7 mouse cellular contexts compared by ENCODE assay signal in genomic region chr5:77309051-77309906, GRCm38 (mm10). TPM values are rescaled to one million over a fixed set of nuclear protein-coding genes. Genes with fewer than 3 reads are reported as not detected.
DNase-seq lines count a peak whose midpoint lies in the region; ATAC-seq and TF ChIP-seq lines count a peak whose summit lies in the region.

No protein-coding gene starts in this region.

- 0 out of 2 replicates have a peak, but pooled peaks cover 6% of the 10 kb centered on the region for H3K4me1 ChIP-seq in forebrain, embryonic 11.5 days (replicated peaks; ENCODE audit: control insufficient read depth, insufficient read depth, low read length)
- H3K4me1 ChIP-seq in hindbrain, embryonic 16.5 days (ENCODE audit: control insufficient read depth, insufficient read depth, low read depth, low read length) = peaks cover 25% of the 10 kb centered on the region
- H3K4me1 ChIP-seq in liver, embryonic 14.5 days (replicated peaks; ENCODE audit: control insufficient read depth in 2 of 2, insufficient read depth in 2 of 2, low read length in 1 of 2) = peaks cover 11 to 17% of the 10 kb centered on the region in 2 experiments
- H3K4me1 ChIP-seq in neural tube, embryonic 14.5 days (ENCODE audit: control insufficient read depth, insufficient read depth, low read length) = peaks cover 20% of the 10 kb centered on the region

- peak overlapping the region; percentile 87 for H3K4me3 ChIP-seq in forebrain, embryonic 11.5 days (ENCODE audit: low read depth, low read length)
- peak overlapping the region; percentile 97 for H3K4me3 ChIP-seq in hindbrain, embryonic 16.5 days (ENCODE audit: low read length)
- H3K4me3 ChIP-seq in liver, embryonic 14.5 days (ENCODE audit: insufficient read depth in 1 of 2, low read depth in 2 of 2, low read length in 2 of 2) = peak overlapping the region; percentile 96 to 99
- H3K4me3 ChIP-seq in neural tube, embryonic 14.5 days (ENCODE audit: low read depth, low read length) = peak overlapping the region; percentile 95

- H3K9me3 ChIP-seq in forebrain, embryonic 11.5 days (ENCODE audit: control insufficient read depth, low read length) = no peaks in the 10 kb centered on the region
- H3K9me3 ChIP-seq in hindbrain, embryonic 16.5 days (ENCODE audit: control insufficient read depth, low read length) = no peaks in the 10 kb centered on the region
- H3K9me3 ChIP-seq in liver, embryonic 14.5 days (ENCODE audit: control insufficient read depth, low read length) = no peaks in the 10 kb centered on the region
- no peaks in the 10 kb centered on the region for H3K9me3 ChIP-seq in neural tube, embryonic 14.5 days (ENCODE audit: control insufficient read depth, low read length)

- DNase-seq in spleen, postnatal 10 days (ENCODE audit: low spot score in 2 of 2) = peak; percentile 51 to 62
- DNase-seq in spleen, adult 18-20 months = no peak
- peak; percentile 32 for DNase-seq in adrenal gland, postnatal 25 days
- DNase-seq in forebrain, embryonic 11.5 days (ENCODE audit: low spot score) = peak; percentile 78
- DNase-seq in liver, embryonic 14.5 days (ENCODE audit: low read depth in 3 of 3, low spot score in 3 of 3) = no peak

- no peaks in the 10 kb centered on the region; the same call in 1 of the 2 replicates for H3K36me3 ChIP-seq in forebrain, embryonic 11.5 days (ENCODE audit: control insufficient read depth, insufficient read depth, low read length)
- H3K36me3 ChIP-seq in hindbrain, embryonic 16.5 days (ENCODE audit: control insufficient read depth, insufficient read depth, low read length) = peaks cover 17% of the 10 kb centered on the region
- H3K36me3 ChIP-seq in liver, embryonic 14.5 days (replicated peaks; ENCODE audit: control insufficient read depth, insufficient read depth, low read depth) = peaks cover 24% of the 10 kb centered on the region
- H3K36me3 ChIP-seq in neural tube, embryonic 14.5 days (ENCODE audit: control insufficient read depth, insufficient read depth, low read length) = peaks cover 20% of the 10 kb centered on the region

- no peak for TF ChIP-seq CTCF in liver, embryonic 14.5 days (IDR thresholded peaks at IDR 0.05; ENCODE audit: low read depth)

- peak overlapping the region; percentile 99 for H3K4me2 ChIP-seq in forebrain, embryonic 11.5 days (ENCODE audit: low read depth, low read length, severe bottlenecking)
- peak overlapping the region; percentile 97 for H3K4me2 ChIP-seq in hindbrain, embryonic 16.5 days (ENCODE audit: low read length)
- H3K4me2 ChIP-seq in liver, embryonic 14.5 days (ENCODE audit: low read depth) = peak overlapping the region; percentile 99
- H3K4me2 ChIP-seq in neural tube, embryonic 14.5 days (ENCODE audit: low read depth, low read length) = peak overlapping the region; percentile 93

- TF ChIP-seq EP300 in liver, embryonic 14.5 days (IDR thresholded peaks at IDR 0.05; ENCODE audit: low read depth) = no peak

- WGBS in forebrain, embryonic 11.5 days = under 1% methylated on average over 76 of the region's 76 CpGs
- under 1% methylated on average over 71 of the region's 76 CpGs for WGBS in hindbrain, embryonic 16.5 days
- WGBS in liver, embryonic 14.5 days (ENCODE audit: insufficient replicate concordance) = under 1% methylated on average over 76 of the region's 76 CpGs
- WGBS in neural tube, embryonic 14.5 days = under 1% methylated on average over 76 of the region's 76 CpGs

- peak overlapping the region; percentile 87; the same call in 1 of the 2 replicates for H3K27ac ChIP-seq in forebrain, embryonic 11.5 days (ENCODE audit: low read depth, low read length)
- peak overlapping the region; percentile 94 for H3K27ac ChIP-seq in hindbrain, embryonic 16.5 days (ENCODE audit: low read depth, low read length)
- no peak overlapping the region for H3K27ac ChIP-seq in liver, embryonic 14.5 days
- H3K27ac ChIP-seq in neural tube, embryonic 14.5 days (ENCODE audit: low read depth, low read length) = peak overlapping the region; percentile 94

- H3K9ac ChIP-seq in forebrain, embryonic 11.5 days (ENCODE audit: low read length) = peak overlapping the region; percentile 79
- H3K9ac ChIP-seq in hindbrain, embryonic 16.5 days (ENCODE audit: low read depth, low read length) = peak overlapping the region; percentile 88
- H3K9ac ChIP-seq in liver, embryonic 14.5 days (replicated peaks) = peak overlapping the region; percentile 77
- H3K9ac ChIP-seq in neural tube, embryonic 14.5 days (replicated peaks; ENCODE audit: low read depth, low read length) = peak overlapping the region; percentile 78

- ATAC-seq in forebrain, embryonic 11.5 days (replicated peaks; ENCODE audit: low FRiP score) = peak; percentile 28
- ATAC-seq in hindbrain, embryonic 16.5 days = peak; percentile 22
- ATAC-seq in liver, embryonic 14.5 days (ENCODE audit: insufficient read depth) = peak; percentile 34; the same call in 1 of the 2 replicates
- ATAC-seq in neural tube, embryonic 14.5 days (ENCODE audit: low read depth) = peak; percentile 41

- H3K27me3 ChIP-seq in forebrain, embryonic 11.5 days (ENCODE audit: control insufficient read depth, insufficient read depth, low read length) = no peaks in the 10 kb centered on the region
- H3K27me3 ChIP-seq in hindbrain, embryonic 16.5 days (replicated peaks; ENCODE audit: control insufficient read depth, insufficient read depth, low read length) = no peaks in the 10 kb centered on the region
- no peaks in the 10 kb centered on the region for H3K27me3 ChIP-seq in liver, embryonic 14.5 days (ENCODE audit: control insufficient read depth, insufficient read depth, low read length)
- H3K27me3 ChIP-seq in neural tube, embryonic 14.5 days (ENCODE audit: control insufficient read depth, insufficient read depth, low read length) = no peaks in the 10 kb centered on the region

RNA-seq across cellular contexts. Expression of gene Noa1, which starts 0.6 kb away (rescaled TPM):
- total RNA-seq in adrenal gland, postnatal 25 days (2021) = 28.7 and 42.9 TPM in 2 replicates
- 39.3 and 39.6 TPM in 2 replicates for polyA plus RNA-seq in forebrain, embryonic 11.5 days (2014; fragmentation: Nextera tagmentation; extraction: Ambion mirVana)
- 33.2 and 34.7 TPM in 2 replicates for polyA plus RNA-seq in hindbrain, embryonic 16.5 days (2015; fragmentation: Nextera tagmentation; extraction: Ambion mirVana)
- polyA plus RNA-seq in liver, embryonic 14.5 days (2012; rRNA removed) = 9.3 and 11.4 TPM in 2 replicates
- 14.0 and 16.1 TPM in 2 replicates for polyA plus RNA-seq in liver, embryonic 14.5 days (2014; fragmentation: Nextera tagmentation; extraction: Ambion mirVana)
- polyA plus RNA-seq in neural tube, embryonic 14.5 days (2014; fragmentation: Nextera tagmentation; extraction: Ambion mirVana) = 32.1 and 36.6 TPM in 2 replicates

RNA-seq across cellular contexts. Expression of gene Polr2b, which starts 0.7 kb away (rescaled TPM):
- total RNA-seq in adrenal gland, postnatal 25 days (2021) = 102 and 106 TPM in 2 replicates
- polyA plus RNA-seq in forebrain, embryonic 11.5 days (2014; fragmentation: Nextera tagmentation; extraction: Ambion mirVana) = 110 and 115 TPM in 2 replicates
- polyA plus RNA-seq in hindbrain, embryonic 16.5 days (2015; fragmentation: Nextera tagmentation; extraction: Ambion mirVana) = 52.4 and 59.2 TPM in 2 replicates
- polyA plus RNA-seq in liver, embryonic 14.5 days (2012; rRNA removed) = 15.0 and 25.7 TPM in 2 replicates
- polyA plus RNA-seq in liver, embryonic 14.5 days (2014; fragmentation: Nextera tagmentation; extraction: Ambion mirVana) = 33.6 and 34.8 TPM in 2 replicates
- 58.7 and 72.9 TPM in 2 replicates for polyA plus RNA-seq in neural tube, embryonic 14.5 days (2014; fragmentation: Nextera tagmentation; extraction: Ambion mirVana)

RNA-seq across cellular contexts. Expression of gene Rest, which starts 44.0 kb away (rescaled TPM):
- 26.4 and 28.8 TPM in 2 replicates for total RNA-seq in adrenal gland, postnatal 25 days (2021)
- 24.7 and 25.3 TPM in 2 replicates for polyA plus RNA-seq in forebrain, embryonic 11.5 days (2014; fragmentation: Nextera tagmentation; extraction: Ambion mirVana)
- 5.9 and 6.9 TPM in 2 replicates for polyA plus RNA-seq in hindbrain, embryonic 16.5 days (2015; fragmentation: Nextera tagmentation; extraction: Ambion mirVana)
- 2.6 and 3.5 TPM in 2 replicates for polyA plus RNA-seq in liver, embryonic 14.5 days (2012; rRNA removed)
- 6.6 and 6.8 TPM in 2 replicates for polyA plus RNA-seq in liver, embryonic 14.5 days (2014; fragmentation: Nextera tagmentation; extraction: Ambion mirVana)
- polyA plus RNA-seq in neural tube, embryonic 14.5 days (2014; fragmentation: Nextera tagmentation; extraction: Ambion mirVana) = 5.2 and 8.1 TPM in 2 replicates

Comparison
In these comparisons a context has a peak if more than half of its experiments do, and no peak if none do; other contexts are left out.
1. DNase-seq: peak in spleen, postnatal 10 days (2 of 2), adrenal gland, postnatal 25 days (single experiment) and forebrain, embryonic 11.5 days (single experiment); none in spleen, adult 18-20 months (0 of 2) and liver, embryonic 14.5 days (0 of 3).
2. Peak in every context shown above with its lines, with median percentiles within 50 percentile points of each other: ATAC-seq, H3K4me2 ChIP-seq, H3K4me3 ChIP-seq and H3K9ac ChIP-seq.